Mouse (Mus musculus): ENCODE data around the gene Mthfs. TPM values are rescaled to one million over a fixed set of nuclear protein-coding genes. Genes with fewer than 3 reads are reported as not detected.

Gene Mthfs
- polyA plus RNA-seq (2015; fragmentation: Nextera tagmentation; extraction: Ambion mirVana): 17.5 and 25.2 TPM in 2 replicates

GRCm38 (mm10) chr9:89210353-89211064 is at the start of gene Mthfs:
TSS of gene Mthfs (plus strand) at chr9:89210676.

GRCm38 (mm10) chr9:89198969-89199416 is 11.5 kb upstream of the Mthfs start, which contains the start of the genes Bcl2a1b and Gm29094:
TSS of gene Bcl2a1b (plus strand) at chr9:89199209.
TSS of gene Gm29094 (plus strand) at chr9:89199379.

Other genes starting within 250 kb of the Mthfs start
- not detected in 2 replicates for gene Trim43b, start 117.8 kb upstream of the Mthfs start, polyA plus RNA-seq (2015; fragmentation: Nextera tagmentation; extraction: Ambion mirVana)
- gene Bcl2a1b, start 11.5 kb upstream of the Mthfs start, polyA plus RNA-seq (2015; fragmentation: Nextera tagmentation; extraction: Ambion mirVana): 4.3 and 6.8 TPM in 2 replicates
- gene Gm29094, start 11.3 kb upstream of the Mthfs start, polyA plus RNA-seq (2015; fragmentation: Nextera tagmentation; extraction: Ambion mirVana): 0.78 and 1.2 TPM in 2 replicates

All from spleen, postnatal 0 days (tissue).